Comparison of ENCODE assay signal across 11 mouse cellular contexts in the genomic region with DNA sequence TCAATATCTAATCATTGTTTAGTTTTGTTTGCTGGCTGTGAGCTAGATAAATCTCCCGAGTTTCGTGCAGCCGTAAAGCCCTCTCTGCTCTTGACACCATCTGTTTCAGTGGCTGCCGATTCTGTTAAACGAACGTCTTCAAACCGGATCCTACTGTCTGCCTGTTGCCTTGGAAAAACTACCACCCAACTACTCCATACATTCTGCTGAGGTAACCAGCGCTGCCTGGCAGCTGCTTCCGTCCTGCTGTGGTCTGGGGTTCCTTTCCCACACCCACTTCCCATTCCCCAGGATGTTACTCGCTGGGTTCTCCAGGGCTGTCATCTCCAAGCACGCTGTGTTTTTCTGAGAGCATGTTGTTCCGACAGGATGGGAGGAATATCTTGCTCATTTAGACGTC.
DNase-seq lines count a peak whose midpoint lies in the region; TF ChIP-seq lines count a peak whose summit lies in the region.
"Had no signal": no experiment of that assay in that cellular context is flagged by ENCODE, and none has a peak within 500 bp of the region (broad histone marks: within the 10 kb centered on the region; RNA-seq: fewer than 3 reads in every experiment).

No protein-coding gene starts in this region.

- no peak overlapping the region for H3K4me3 ChIP-seq in kidney, adult 2 months (ENCODE audit: insufficient read depth, low read depth, low read length)
- H3K4me3 ChIP-seq: embryonic facial prominence, embryonic 13.5 days; limb, embryonic 15.5 days; myocyte had no signal

- no peak for TF ChIP-seq POLR2A in kidney, adult 2 months (IDR thresholded peaks at IDR 0.05; ENCODE audit: low read depth, low read length)

- H3K4me1 ChIP-seq in kidney, adult 2 months (ENCODE audit: control insufficient read depth, insufficient read depth, low read length): no peaks in the 10 kb centered on the region
- H3K4me1 ChIP-seq: embryonic facial prominence, embryonic 13.5 days had no signal

- no peaks in the 10 kb centered on the region for H3K36me3 ChIP-seq in kidney, adult 2 months (ENCODE audit: control insufficient read depth, insufficient read depth, low read length)
- H3K36me3 ChIP-seq: embryonic facial prominence, embryonic 13.5 days; limb, embryonic 15.5 days had no signal

- no peak overlapping the region for H3K27ac ChIP-seq in kidney, adult 2 months (ENCODE audit: insufficient read depth, low read depth, low read length)
- H3K27ac ChIP-seq: embryonic facial prominence, embryonic 13.5 days; limb, embryonic 15.5 days had no signal

- no peak for TF ChIP-seq CTCF in kidney, adult 2 months (conservative IDR thresholded peaks at IDR 0.05; ENCODE audit: insufficient read depth, insufficient read length, low read depth, low read length)

- 64% methylated on average over 13 of the region's 13 CpGs for WGBS in kidney, adult 2 months

- peak; percentile 24 for DNase-seq in kidney, adult 2 months
- DNase-seq in kidney, adult 9 months: no peak
- DNase-seq in heart, adult 18-20 months: peak; percentile 32 to 71
- DNase-seq in heart, postnatal 4 days: peak; percentile 36
- peak; percentile 45 for DNase-seq in lung, postnatal 25 days (ENCODE audit: low spot score)
- no peak for DNase-seq in cerebellum, adult 9-11 months
- no peak for DNase-seq in ovary, adult 18-20 months (ENCODE audit: low spot score)
- no peak for DNase-seq in kidney, adult 11 months

- no peaks in the 10 kb centered on the region for H3K27me3 ChIP-seq in kidney, adult 2 months (replicated peaks; ENCODE audit: control insufficient read depth, insufficient read depth, low read length)
- H3K27me3 ChIP-seq: embryonic facial prominence, embryonic 13.5 days; limb, embryonic 15.5 days had no signal

Comparison
In these comparisons a context has a peak if more than half of its experiments do, and no peak if none do; other contexts are left out.
1. DNase-seq: peak in kidney, adult 2 months (single experiment), heart, adult 18-20 months (2 of 2), heart, postnatal 4 days (single experiment) and lung, postnatal 25 days (single experiment); none in kidney, adult 9 months (single experiment), cerebellum, adult 9-11 months (single experiment), ovary, adult 18-20 months (single experiment) and kidney, adult 11 months (single experiment).